Mouse (Mus musculus) stomach, embryonic 16.5 days (tissue): Measurements from ENCODE around the gene Sept11. TPM values are rescaled to one million over a fixed set of nuclear protein-coding genes. Genes with fewer than 3 reads are reported as not detected.

ENCODE experiments used
- ATAC-seq: fragments of 200-750 bp; cut with Nextera tagmentation; 2 replicates; pipeline ENCODE4 v1.8.0; 2017; ENCODE audit warnings: moderate number of reproducible peaks, moderate TSS enrichment; ENCODE audit not compliant: insufficient read depth, low FRiP score
- H3K27ac ChIP-seq: fragments of 300-500 bp; sonication (generic); 2 replicates; pipeline ENCODE4 v1.5.1; 2014; ENCODE audit warnings: low read length
- H3K27me3 ChIP-seq: fragments of 300-500 bp; sonication (generic); 2 replicates; pipeline ENCODE4 v1.6.1; 2014; ENCODE audit warnings: low read length, control low read depth, mixed read lengths; ENCODE audit not compliant: control insufficient read depth, insufficient read depth
- H3K36me3 ChIP-seq: fragments of 300-500 bp; sonication (generic); 2 replicates; pipeline ENCODE4 v1.6.1; 2014; ENCODE audit warnings: low read length; ENCODE audit not compliant: control insufficient read depth, insufficient read depth
- H3K4me1 ChIP-seq: fragments of 300-500 bp; sonication (generic); 2 replicates; pipeline ENCODE4 v1.6.1; 2014; ENCODE audit warnings: low read length, control low read depth, mixed read lengths; ENCODE audit not compliant: control insufficient read depth, insufficient read depth
- H3K4me2 ChIP-seq: fragments of 300-500 bp; sonication (generic); 2 replicates; pipeline ENCODE4 v1.6.1; 2014; ENCODE audit warnings: low read depth, low read length, mixed read lengths
- H3K4me3 ChIP-seq: fragments of 300-500 bp; sonication (generic); replicated peaks from 2 replicates; pipeline ENCODE4 v1.5.1; 2014; ENCODE audit warnings: mild to moderate bottlenecking, low read length
- H3K9ac ChIP-seq: fragments of 300-500 bp; sonication (generic); 2 replicates; pipeline ENCODE4 v1.6.1; 2014; ENCODE audit warnings: low read length
- H3K9me3 ChIP-seq: fragments of 300-500 bp; sonication (generic); replicated peaks from 2 replicates; pipeline ENCODE4 v1.6.1; 2016; ENCODE audit warnings: low read length, control low read depth; ENCODE audit not compliant: control insufficient read depth
- WGBS: fragments of 180-500 bp; shearing (Covaris S2); extraction: QIAGEN DNeasy Blood & Tissue Kit; methylation state at CpG from one replicate; pipeline ENCODE4 v1.1.7; 2014; 5-methylcytosine and 5-hydroxymethylcytosine counted together
- polyA plus RNA-seq: library from polyadenylated mRNA; unstranded; fragments of >200 nt; fragmentation: Nextera tagmentation; extraction: Ambion mirVana; gene quantifications from 2 replicates; pipeline ENCODE4 v1.2.1, GENCODE M21; 2015

The Sept11 gene
- polyA plus RNA-seq, 1 experiment from 2014 or later: 146 TPM

DNA sequence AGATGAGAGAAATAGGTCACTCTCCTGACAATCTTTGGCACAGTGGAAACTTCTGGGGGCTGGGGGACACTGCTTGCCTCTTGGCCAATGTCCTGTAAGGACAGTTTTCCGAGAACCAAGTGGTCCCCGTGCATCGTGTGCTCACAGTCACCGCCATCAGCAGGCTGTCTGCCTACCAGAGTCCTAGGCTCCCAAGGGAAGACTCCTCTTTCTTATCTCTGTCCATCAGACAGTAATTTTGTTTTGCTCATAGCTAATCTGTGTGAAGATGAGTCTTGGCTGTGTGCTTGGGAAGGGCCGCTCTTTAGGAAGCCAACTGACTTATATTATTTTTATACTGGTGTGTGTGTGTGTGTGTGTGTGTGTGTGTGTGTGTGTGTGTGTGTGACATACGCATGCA lies 52.3 kb downstream of the Sept11 start:
- H3K27me3 ChIP-seq: no peaks in the 10 kb centered on the region
- peak overlapping the region; percentile 21 for H3K27ac ChIP-seq
- WGBS: 76% methylated on average over 6 of the region's 6 CpGs
- no peak overlapping the region for H3K4me2 ChIP-seq
- no peak for ATAC-seq
- peaks cover 26% of the 10 kb centered on the region for H3K4me1 ChIP-seq
- H3K36me3 ChIP-seq: peaks cover 7% of the 10 kb centered on the region; the same call in 1 of the 2 replicates
- no peaks in the 10 kb centered on the region for H3K9me3 ChIP-seq
- no peak overlapping the region for H3K4me3 ChIP-seq
- no peak overlapping the region; the same call in 1 of the 2 replicates for H3K9ac ChIP-seq

DNA sequence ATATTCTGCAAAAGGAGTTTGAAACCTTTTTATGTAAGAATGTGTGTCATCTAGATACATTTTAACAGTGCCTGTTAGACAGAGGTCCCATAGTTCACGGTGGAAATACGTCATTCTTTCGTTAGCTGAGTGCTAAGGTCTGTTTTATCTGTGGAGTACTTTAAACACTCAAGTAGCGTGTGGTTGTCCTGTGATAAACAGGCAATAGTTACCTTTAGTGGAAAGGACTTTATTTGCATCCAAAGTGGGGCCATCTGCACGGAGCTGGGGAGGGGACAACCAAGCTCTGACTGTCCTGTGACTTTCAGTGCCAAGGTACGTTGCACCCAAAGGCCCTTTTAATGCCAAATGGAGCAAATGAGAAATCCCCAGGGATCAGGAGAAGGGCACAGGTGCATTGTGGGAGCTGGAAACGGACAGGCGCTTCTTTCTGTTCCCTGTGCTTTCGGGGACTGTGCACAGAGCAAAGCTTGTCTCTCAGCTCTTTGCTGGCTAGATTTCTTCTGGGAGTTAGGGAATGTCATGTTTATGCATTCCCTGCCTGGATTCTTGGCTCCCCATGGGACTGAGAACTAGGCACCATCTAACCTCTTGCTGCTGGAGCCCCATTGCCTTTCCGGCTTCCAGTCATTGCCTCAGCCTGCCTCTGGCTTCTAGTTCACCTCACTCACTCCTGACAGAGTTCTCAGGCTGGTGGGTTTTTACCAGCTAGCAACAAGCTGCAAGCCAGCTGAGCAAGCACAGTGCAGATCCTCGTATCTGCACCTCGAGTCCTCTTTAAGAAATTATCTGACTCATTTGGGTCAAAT lies 56.9 kb downstream of the Sept11 start:
- H3K4me2 ChIP-seq: no peak overlapping the region
- H3K4me3 ChIP-seq: no peak overlapping the region
- no peaks in the 10 kb centered on the region for H3K9me3 ChIP-seq
- WGBS: 60% methylated on average over 12 of the region's 12 CpGs
- ATAC-seq: no peak
- H3K4me1 ChIP-seq: peaks cover 31% of the 10 kb centered on the region
- H3K27me3 ChIP-seq: no peaks in the 10 kb centered on the region
- no peaks in the 10 kb centered on the region for H3K36me3 ChIP-seq
- H3K9ac ChIP-seq: no peak overlapping the region
- H3K27ac ChIP-seq: peak overlapping the region; percentile 14; the same call in 1 of the 2 replicates

- Histone ChIP-seq H3K9ac (no peak overlapping the region), H3K4me2 (no peak overlapping the region), H3K27me3 (no peaks in the 10 kb centered on the region), H3K9me3 (no peaks in the 10 kb centered on the region), H3K4me3 (no peak overlapping the region), H3K36me3 (no peaks in the 10 kb centered on the region), H3K27ac (peak overlapping the region; percentile 36; the same call in 1 of the 2 replicates), H3K4me1 (peaks cover 21% of the 10 kb centered on the region)
- ATAC-seq: no peak
- 50% methylated on average over 6 of the region's 6 CpGs for WGBS
These were observed 58.7 kb downstream of the Sept11 start for GRCm38 (mm10) chr5:93151985-93152384.

- H3K36me3 ChIP-seq: 0 out of 2 replicates have a peak, but pooled peaks cover 2% of the 10 kb centered on the region
- no peaks in the 10 kb centered on the region for H3K27me3 ChIP-seq
- H3K4me2 ChIP-seq: no peak overlapping the region
- 71% methylated on average over 4 of the region's 4 CpGs for WGBS
- H3K9me3 ChIP-seq: no peaks in the 10 kb centered on the region
- no peak overlapping the region for H3K4me3 ChIP-seq
- H3K4me1 ChIP-seq: peaks cover 21% of the 10 kb centered on the region
- H3K9ac ChIP-seq: no peak overlapping the region
- peak overlapping the region; percentile 36; the same call in 1 of the 2 replicates for H3K27ac ChIP-seq
- ATAC-seq: no peak
These were observed 59.2 kb downstream of the Sept11 start for GRCm38 (mm10) chr5:93152451-93152850.

DNA sequence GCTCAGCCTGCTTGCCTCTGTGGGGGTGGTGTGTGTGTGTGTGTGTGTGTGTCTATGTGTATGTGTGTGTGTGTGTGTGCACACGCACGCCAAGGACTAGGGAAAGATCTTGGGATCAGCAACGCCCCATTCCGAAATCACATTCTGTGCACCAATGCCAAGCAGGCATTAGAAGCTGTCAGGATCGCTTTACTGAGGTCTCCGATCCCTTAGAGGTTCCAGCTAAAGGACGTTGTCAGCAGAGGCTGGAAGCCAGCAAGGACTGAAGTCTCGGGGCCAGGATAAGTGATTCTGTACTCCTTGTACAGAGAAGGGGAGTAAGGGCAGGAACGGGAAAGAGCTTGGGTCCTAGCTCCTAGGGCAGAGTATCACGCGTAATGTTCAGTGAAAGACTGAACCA lies 61.2 kb downstream of the Sept11 start:
- no peak for ATAC-seq

DNA sequence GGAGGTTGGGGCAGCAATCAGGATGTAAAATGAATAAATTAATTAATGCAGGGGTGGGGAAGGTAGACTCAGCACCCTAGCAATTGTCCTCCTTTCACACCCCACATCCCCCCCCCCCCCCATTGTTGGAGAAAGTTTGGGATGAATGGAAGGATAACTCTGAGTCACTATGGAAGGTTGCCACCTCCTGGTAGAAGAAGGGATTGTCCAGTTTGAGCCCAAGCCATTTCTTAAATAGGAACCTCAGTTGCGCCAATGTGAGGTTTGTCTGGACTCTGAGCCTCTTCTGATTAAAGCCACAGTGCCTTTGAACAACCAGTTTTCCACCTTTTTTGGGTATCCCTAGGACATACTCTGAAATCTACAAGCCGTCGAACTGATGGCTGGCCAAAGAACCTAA lies 70.3 kb downstream of the Sept11 start:
- Histone ChIP-seq H3K4me2 (no peak overlapping the region), H3K4me1 (no peaks in the 10 kb centered on the region), H3K4me3 (no peak overlapping the region), H3K9ac (no peak overlapping the region), H3K27me3 (no peaks in the 10 kb centered on the region), H3K27ac (no peak overlapping the region), H3K36me3 (peaks cover 38% of the 10 kb centered on the region), H3K9me3 (no peaks in the 10 kb centered on the region)
- ATAC-seq: no peak
- WGBS: 83% methylated on average over 3 of the region's 3 CpGs

More for the DNA sequence above, 61.2 kb downstream of the Sept11 start:
- peaks cover 21% of the 10 kb centered on the region for H3K4me1 ChIP-seq
- no peak overlapping the region for H3K4me2 ChIP-seq
- H3K4me3 ChIP-seq: no peak overlapping the region
- H3K9ac ChIP-seq: no peak overlapping the region
- WGBS: 80% methylated on average over 11 of the region's 11 CpGs
- no peaks in the 10 kb centered on the region for H3K9me3 ChIP-seq
- H3K27me3 ChIP-seq: no peaks in the 10 kb centered on the region
- H3K27ac ChIP-seq: 0 out of 2 replicates have a peak overlapping the region, but pooled peaks have one; percentile 26
- H3K36me3 ChIP-seq: peaks cover 8% of the 10 kb centered on the region

DNA sequence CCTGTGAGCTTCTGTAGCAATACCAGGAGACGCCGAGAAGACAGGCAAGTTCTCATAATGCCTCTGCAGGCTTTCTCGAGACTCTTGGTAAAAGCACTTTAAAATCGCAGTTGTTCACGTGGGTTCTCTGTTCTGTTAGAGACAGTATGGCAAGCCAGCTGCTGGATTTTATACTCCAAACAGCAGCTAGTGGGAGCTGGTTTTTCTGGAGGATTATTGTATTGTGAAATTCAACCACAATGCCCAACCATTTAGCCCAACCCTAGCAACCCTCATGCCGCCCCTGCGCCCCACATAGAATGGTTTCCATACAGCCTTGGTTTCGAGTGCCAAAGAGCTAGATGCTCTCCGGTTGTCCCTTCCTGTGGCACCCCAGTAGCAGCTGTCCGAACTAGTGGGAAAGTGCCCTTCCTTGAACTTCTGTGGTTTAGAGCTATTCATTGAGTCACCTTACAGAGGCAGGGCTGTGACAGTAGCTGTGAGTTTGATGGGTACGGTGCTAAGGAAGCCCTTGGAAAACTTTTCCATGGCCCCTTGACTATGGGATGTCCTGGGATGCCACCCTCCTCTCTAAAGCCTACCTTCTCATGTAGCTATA lies 74.8 kb downstream of the Sept11 start:
- H3K9me3 ChIP-seq: no peaks in the 10 kb centered on the region
- peaks cover 32% of the 10 kb centered on the region for H3K36me3 ChIP-seq
- ATAC-seq: no peak
- no peaks in the 10 kb centered on the region for H3K4me1 ChIP-seq
- WGBS: 94% methylated on average over 11 of the region's 11 CpGs
- no peak overlapping the region for H3K4me2 ChIP-seq
- H3K4me3 ChIP-seq: no peak overlapping the region
- no peak overlapping the region for H3K9ac ChIP-seq
- H3K27me3 ChIP-seq: no peaks in the 10 kb centered on the region
- H3K27ac ChIP-seq: no peak overlapping the region; the same call in 1 of the 2 replicates

- 91% methylated on average over 6 of the region's 6 CpGs for WGBS
- peaks cover 32% of the 10 kb centered on the region for H3K36me3 ChIP-seq
- H3K9ac ChIP-seq: no peak overlapping the region
- H3K27ac ChIP-seq: no peak overlapping the region
- no peaks in the 10 kb centered on the region for H3K9me3 ChIP-seq
- no peaks in the 10 kb centered on the region for H3K4me1 ChIP-seq
- no peak overlapping the region for H3K4me3 ChIP-seq
- H3K4me2 ChIP-seq: no peak overlapping the region
- no peaks in the 10 kb centered on the region for H3K27me3 ChIP-seq
- no peak for ATAC-seq
These were observed 75.4 kb downstream of the Sept11 start for GRCm38 (mm10) chr5:93168654-93169053.

DNA sequence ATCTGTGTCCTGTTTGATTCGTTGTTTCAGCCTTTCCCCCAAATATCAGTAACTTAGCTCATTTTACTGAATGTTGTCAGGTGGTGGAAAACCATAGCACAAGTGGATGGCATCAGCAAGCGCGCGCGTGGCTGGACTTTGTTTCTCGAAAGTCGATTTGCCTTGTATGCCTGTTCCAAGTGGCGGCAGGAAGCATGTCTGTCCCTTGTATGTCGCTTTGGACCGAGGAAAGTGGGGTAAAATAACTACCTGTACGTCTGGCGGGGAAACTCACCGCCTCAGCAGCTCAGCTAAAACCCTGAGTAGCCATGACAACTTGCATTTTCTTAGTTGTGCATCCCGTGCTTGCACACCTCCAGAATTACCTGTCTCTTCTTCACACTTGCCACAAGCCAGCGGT lies 78.2 kb downstream of the Sept11 start:
- no peak overlapping the region for H3K4me2 ChIP-seq
- no peak overlapping the region for H3K27ac ChIP-seq
- H3K4me1 ChIP-seq: no peaks in the 10 kb centered on the region
- ATAC-seq: no peak
- H3K36me3 ChIP-seq: peaks cover 20% of the 10 kb centered on the region; the same call in 1 of the 2 replicates
- no peak overlapping the region for H3K4me3 ChIP-seq
- H3K9me3 ChIP-seq: no peaks in the 10 kb centered on the region
- H3K9ac ChIP-seq: no peak overlapping the region
- 96% methylated on average over 15 of the region's 15 CpGs for WGBS
- no peaks in the 10 kb centered on the region for H3K27me3 ChIP-seq
